Mouse (Mus musculus): Measurements from ENCODE around the gene Blmh. TPM values are rescaled to one million over a fixed set of nuclear protein-coding genes. Genes with fewer than 3 reads are reported as not detected.

Blmh gene
- total and polyA plus RNA-seq, 3 experiments, result 167 to 261 (median 212) TPM

- Histone ChIP-seq H3K9ac (ENCODE audit: insufficient read depth, low read depth) (no peak overlapping the region), H3K27ac (ENCODE audit: insufficient read depth, low read depth) (no peak overlapping the region), H3K79me2 (replicated peaks; ENCODE audit: control insufficient read depth, extremely low read depth, insufficient read depth, poor library complexity, severe bottlenecking) (no peaks in the 10 kb centered on the region), H3K4me3 (replicated peaks in 1 of 3; ENCODE audit: low read depth in 2 of 3, low read length in 2 of 3, poor library complexity in 1 of 3) (no peak overlapping the region), H3K4me1 (ENCODE audit: control insufficient read depth in 1 of 2, insufficient read depth in 2 of 2) (no peaks in the 10 kb centered on the region), H3K4me2 (ENCODE audit: insufficient read depth, low read depth, poor library complexity, severe bottlenecking) (no peak overlapping the region), H3K9me3 (replicated peaks; ENCODE audit: low read length) (peaks cover 12% of the 10 kb centered on the region), H3K27me3 (replicated peaks) (no peaks in the 10 kb centered on the region), H3K36me3 (replicated peaks in 1 of 2; ENCODE audit: control insufficient read depth in 1 of 2, insufficient read depth in 1 of 2, low read length in 1 of 2) (peaks cover 76 to 92% of the 10 kb centered on the region in 2 experiments)
- TF ChIP-seq SMC3 (IDR thresholded peaks at IDR 0.05; ENCODE audit: low read depth, low read length) (peak; percentile 15; the same call in 1 of the 2 replicates), ETS1 (conservative IDR thresholded peaks at IDR 0.05; ENCODE audit: low read depth, low read length) (no peak), E2F4 (IDR thresholded peaks at IDR 0.05; ENCODE audit: insufficient replicate concordance, low read depth, low read length) (no peak), CTCF (conservative IDR thresholded peaks at IDR 0.05 in 1 of 2, IDR thresholded peaks at IDR 0.05 in 1 of 2; ENCODE audit: low read depth in 2 of 2, low read length in 2 of 2) (peak in 1 of 2 experiments; percentile 21; a peak in 1 of 4 replicates)
- in situ Hi-C loops (cut with MboI; ENCODE audit: low pct_ligation_motif_present, low pct_unique_long_range_greater_than_20kb, low sequenced_read_pairs) (loop anchor here (25.0 kb wide), 1 partner anchor 488 kb away; the partner anchor contains the start of gene Coro6), dilution Hi-C loops (cut with MboI; ENCODE audit: extremely low pct_ligation_motif_present, extremely low pct_unique_long_range_greater_than_20kb, low sequenced_read_pairs) (no loop called here)
- DNase-seq (ENCODE audit: extremely low read depth), result no peak
Measured at GRCm38 (mm10) chr11:76974680-76975319, 50.2 kb downstream of the Blmh start.

GRCm38 (mm10) chr11:76981570-76982141, 57.0 kb downstream of the Blmh start:
- Histone ChIP-seq H3K79me2 (replicated peaks; ENCODE audit: control insufficient read depth, extremely low read depth, insufficient read depth, poor library complexity, severe bottlenecking) (no peaks in the 10 kb centered on the region), H3K9me3 (replicated peaks; ENCODE audit: low read length) (no peaks in the 10 kb centered on the region), H3K36me3 (replicated peaks in 1 of 2; ENCODE audit: control insufficient read depth in 1 of 2, insufficient read depth in 1 of 2, low read length in 1 of 2) (peaks cover 65 to 88% of the 10 kb centered on the region in 2 experiments), H3K27me3 (replicated peaks) (no peaks in the 10 kb centered on the region), H3K4me1 (ENCODE audit: control insufficient read depth in 1 of 2, insufficient read depth in 2 of 2) (no peaks in the 10 kb centered on the region), H3K4me3 (replicated peaks in 1 of 3; ENCODE audit: low read depth in 2 of 3, low read length in 2 of 3, poor library complexity in 1 of 3) (no peak overlapping the region), H3K9ac (ENCODE audit: insufficient read depth, low read depth) (no peak overlapping the region), H3K4me2 (ENCODE audit: insufficient read depth, low read depth, poor library complexity, severe bottlenecking) (no peak overlapping the region), H3K27ac (ENCODE audit: insufficient read depth, low read depth) (no peak overlapping the region)
- dilution Hi-C loops (cut with MboI; ENCODE audit: extremely low pct_ligation_motif_present, extremely low pct_unique_long_range_greater_than_20kb, low sequenced_read_pairs) (no loop called here), in situ Hi-C loops (cut with MboI; ENCODE audit: low pct_ligation_motif_present, low pct_unique_long_range_greater_than_20kb, low sequenced_read_pairs) (loop anchor here (25.0 kb wide), 1 partner anchor 481 kb away; the partner anchor contains the start of gene Coro6)
- no peak for DNase-seq (ENCODE audit: extremely low read depth)
- no peak for TF ChIP-seq ETS1 (conservative IDR thresholded peaks at IDR 0.05; ENCODE audit: low read depth, low read length)
- TF ChIP-seq MEF2A (IDR thresholded peaks at IDR 0.05; ENCODE audit: borderline replicate concordance, low read depth, low read length), result no peak
- no peak for TF ChIP-seq JUND (conservative IDR thresholded peaks at IDR 0.05; ENCODE audit: low read depth, low read length)
- TF ChIP-seq SIN3A (IDR thresholded peaks at IDR 0.05; ENCODE audit: low read length), result no peak
- no peak for TF ChIP-seq POLR2AphosphoS2 (IDR thresholded peaks at IDR 0.05; ENCODE audit: low read depth, low read length)
- no peak for TF ChIP-seq MAZ (IDR thresholded peaks at IDR 0.05; ENCODE audit: low read depth, low read length)
- TF ChIP-seq NELFE (IDR thresholded peaks at IDR 0.05; ENCODE audit: low read depth, low read length), result no peak

GRCm38 (mm10) chr11:76982415-76982814, 57.8 kb downstream of the Blmh start:
- dilution Hi-C loops (cut with MboI; ENCODE audit: extremely low pct_ligation_motif_present, extremely low pct_unique_long_range_greater_than_20kb, low sequenced_read_pairs), result no loop called here
- Histone ChIP-seq H3K9me3 (replicated peaks; ENCODE audit: low read length) (no peaks in the 10 kb centered on the region), H3K4me3 (replicated peaks in 1 of 3; ENCODE audit: low read depth in 2 of 3, low read length in 2 of 3, poor library complexity in 1 of 3) (no peak overlapping the region), H3K4me2 (ENCODE audit: insufficient read depth, low read depth, poor library complexity, severe bottlenecking) (no peak overlapping the region), H3K27ac (ENCODE audit: insufficient read depth, low read depth) (no peak overlapping the region), H3K36me3 (replicated peaks in 1 of 2; ENCODE audit: control insufficient read depth in 1 of 2, insufficient read depth in 1 of 2, low read length in 1 of 2) (peaks cover 71 to 93% of the 10 kb centered on the region in 2 experiments), H3K9ac (ENCODE audit: insufficient read depth, low read depth) (no peak overlapping the region), H3K79me2 (replicated peaks; ENCODE audit: control insufficient read depth, extremely low read depth, insufficient read depth, poor library complexity, severe bottlenecking) (no peaks in the 10 kb centered on the region), H3K27me3 (replicated peaks) (no peaks in the 10 kb centered on the region), H3K4me1 (ENCODE audit: control insufficient read depth in 1 of 2, insufficient read depth in 2 of 2) (no peaks in the 10 kb centered on the region)
- in situ Hi-C loops (cut with MboI; ENCODE audit: low pct_ligation_motif_present, low pct_unique_long_range_greater_than_20kb, low sequenced_read_pairs), result loop anchor here (25.0 kb wide), 1 partner anchor 480 kb away; the partner anchor contains the start of gene Coro6
- TF ChIP-seq RCOR1 (conservative IDR thresholded peaks at IDR 0.05; ENCODE audit: low read depth, low read length), result no peak
- TF ChIP-seq ZMIZ1 (IDR thresholded peaks at IDR 0.05; ENCODE audit: low read depth, low read length), result no peak
- no peak for TF ChIP-seq MYC (IDR thresholded peaks at IDR 0.05; ENCODE audit: low read depth, low read length)
- TF ChIP-seq ZKSCAN1 (IDR thresholded peaks at IDR 0.05; ENCODE audit: borderline replicate concordance, low read depth, low read length), result no peak
- no peak for TF ChIP-seq BHLHE40 (IDR thresholded peaks at IDR 0.05; ENCODE audit: low read depth, low read length)
- no peak for TF ChIP-seq UBTF (IDR thresholded peaks at IDR 0.05; ENCODE audit: low read depth, low read length)
- TF ChIP-seq CHD2 (IDR thresholded peaks at IDR 0.05; ENCODE audit: low read length), result no peak
- TF ChIP-seq TBP (conservative IDR thresholded peaks at IDR 0.05; ENCODE audit: low read depth, low read length), result no peak
- TF ChIP-seq IRF4 (IDR thresholded peaks at IDR 0.05; ENCODE audit: low read depth, low read length), result no peak
- TF ChIP-seq NELFE (IDR thresholded peaks at IDR 0.05; ENCODE audit: low read depth, low read length), result no peak
- TF ChIP-seq POLR2A (IDR thresholded peaks at IDR 0.05; ENCODE audit: low read depth, low read length), result no peak
- no peak for TF ChIP-seq E2F4 (IDR thresholded peaks at IDR 0.05; ENCODE audit: insufficient replicate concordance, low read depth, low read length)
- no peak for TF ChIP-seq HCFC1 (IDR thresholded peaks at IDR 0.05; ENCODE audit: low read depth, low read length)
- no peak for TF ChIP-seq MAZ (IDR thresholded peaks at IDR 0.05; ENCODE audit: low read depth, low read length)
- no peak for TF ChIP-seq SMC3 (IDR thresholded peaks at IDR 0.05; ENCODE audit: low read depth, low read length)
- DNase-seq (ENCODE audit: extremely low read depth), result no peak
